Mouse (Mus musculus) limb, embryonic 11.5 days (tissue): ENCODE data around the gene Sugp2. TPM values are rescaled to one million over a fixed set of nuclear protein-coding genes. Genes with fewer than 3 reads are reported as not detected.
A peak's percentile ranks its signal among the peaks of the same experiment; 100 is the strongest.

ENCODE experiments used
- ATAC-seq: fragments of 200-750 bp; cut with Nextera tagmentation; 2 replicates; pipeline ENCODE4 v1.8.0; 2017; ENCODE audit warnings: low read depth; ENCODE audit not compliant: insufficient number of reproducible peaks, low FRiP score, low TSS enrichment
- DNase-seq: peaks from one replicate; pipeline ENCODE4 v3.0.0-alpha.2; 2015; ENCODE audit warnings: low spot score
- H3K27ac ChIP-seq: fragments of 300-500 bp; sonication (generic); replicated peaks from 2 replicates; pipeline ENCODE4 v1.5.1; 2014; ENCODE audit warnings: low read depth, mild to moderate bottlenecking, low read length
- H3K27me3 ChIP-seq: fragments of 300-500 bp; sonication (generic); 2 replicates; pipeline ENCODE4 v1.6.1; 2014; ENCODE audit warnings: mild to moderate bottlenecking, low read length, mixed read lengths; ENCODE audit not compliant: control insufficient read depth, insufficient read depth
- H3K36me3 ChIP-seq: fragments of 300-500 bp; sonication (generic); 2 replicates; pipeline ENCODE4 v1.6.1; 2014; ENCODE audit warnings: mild to moderate bottlenecking, low read length, moderate library complexity, mixed read lengths; ENCODE audit not compliant: control insufficient read depth, insufficient read depth
- H3K4me1 ChIP-seq: fragments of 300-500 bp; sonication (generic); 2 replicates; pipeline ENCODE4 v1.6.1; 2014; ENCODE audit warnings: low read length, mixed read lengths; ENCODE audit not compliant: control insufficient read depth, insufficient read depth
- H3K4me2 ChIP-seq: fragments of 300-500 bp; sonication (generic); 2 replicates; pipeline ENCODE4 v1.6.1; 2014; ENCODE audit warnings: low read depth, mild to moderate bottlenecking, moderate library complexity; ENCODE audit not compliant: severe bottlenecking
- H3K4me3 ChIP-seq: fragments of 300-500 bp; sonication (generic); 2 replicates; pipeline ENCODE4 v1.5.1; 2014; ENCODE audit warnings: low read depth, low read length
- H3K9ac ChIP-seq: fragments of 300-500 bp; sonication (generic); 2 replicates; pipeline ENCODE4 v1.6.1; 2014; ENCODE audit warnings: mild to moderate bottlenecking, low read length
- H3K9me3 ChIP-seq: fragments of 300-500 bp; sonication (generic); 2 replicates; pipeline ENCODE4 v1.6.1; 2016; ENCODE audit warnings: low read length; ENCODE audit not compliant: control insufficient read depth
- WGBS: fragments of 180-500 bp; shearing (Covaris S2); extraction: QIAGEN DNeasy Blood & Tissue Kit; methylation state at CpG from one replicate; pipeline ENCODE4 v1.1.7; 2014; 5-methylcytosine and 5-hydroxymethylcytosine counted together
- polyA plus RNA-seq: library from polyadenylated mRNA; unstranded; fragments of >200 nt; fragmentation: Nextera tagmentation; extraction: Ambion mirVana; gene quantifications from 2 replicates; pipeline ENCODE4 v1.2.1, GENCODE M21; 2014

Sugp2 gene
- polyA plus RNA-seq, 1 experiment from 2014 or later = 34.3 TPM

- Histone ChIP-seq H3K36me3 (peaks cover 63% of the 10 kb centered on the region), H3K4me2 (no peak overlapping the region), H3K4me1 (no peaks in the 10 kb centered on the region), H3K9ac (no peak overlapping the region), H3K27me3 (no peaks in the 10 kb centered on the region), H3K9me3 (no peaks in the 10 kb centered on the region), H3K4me3 (no peak overlapping the region), H3K27ac (no peak overlapping the region)
- DNase-seq (no peak), ATAC-seq (no peak)
- 72% methylated on average over 1 of the region's 1 CpGs for WGBS
Observed at GRCm38 (mm10) chr8:70254628-70255027, 20.6 kb downstream of the Sugp2 start.

GRCm38 (mm10) chr8:70257456-70257855, 23.4 kb downstream of the Sugp2 start:
- H3K4me1 ChIP-seq = no peaks in the 10 kb centered on the region
- H3K36me3 ChIP-seq = peaks cover 63% of the 10 kb centered on the region
- WGBS = 87% methylated on average over 3 of the region's 3 CpGs
- no peak overlapping the region for H3K9ac ChIP-seq
- no peak overlapping the region for H3K4me3 ChIP-seq
- DNase-seq (no peak), ATAC-seq (no peak)
- no peaks in the 10 kb centered on the region for H3K9me3 ChIP-seq
- H3K27ac ChIP-seq = no peak overlapping the region
- H3K4me2 ChIP-seq = no peak overlapping the region
- H3K27me3 ChIP-seq = no peaks in the 10 kb centered on the region

- Histone ChIP-seq H3K36me3 (peaks cover 68% of the 10 kb centered on the region), H3K27me3 (no peaks in the 10 kb centered on the region), H3K9ac (no peak overlapping the region), H3K4me1 (no peaks in the 10 kb centered on the region), H3K9me3 (no peaks in the 10 kb centered on the region), H3K27ac (no peak overlapping the region), H3K4me2 (no peak overlapping the region), H3K4me3 (no peak overlapping the region)
- DNase-seq (no peak), ATAC-seq (no peak)
- 93% methylated on average over 5 of the region's 5 CpGs for WGBS
Observed at GRCm38 (mm10) chr8:70258600-70258999, 24.6 kb downstream of the Sugp2 start.

DNA sequence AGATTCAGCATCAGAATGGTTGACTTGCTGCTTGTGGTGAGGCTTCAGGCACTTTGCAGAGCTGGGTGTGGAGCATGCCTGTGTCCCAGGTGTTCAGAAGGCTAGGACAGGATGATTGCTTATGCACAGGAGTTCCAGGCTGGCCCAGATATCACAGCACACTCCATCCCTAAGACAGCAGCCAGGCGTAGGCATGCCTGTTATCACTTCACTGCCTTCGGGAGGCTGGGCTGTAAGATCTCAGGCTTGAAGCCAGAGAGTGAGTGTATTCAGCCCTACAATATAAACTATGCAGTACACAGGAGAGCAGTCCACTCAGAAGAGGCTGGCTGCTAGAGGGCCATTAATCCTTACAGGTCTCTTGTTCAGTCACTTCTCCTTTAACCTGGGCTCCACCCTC, 25.0 kb downstream of the Sugp2 start:
- no peak overlapping the region for H3K4me3 ChIP-seq
- DNase-seq = no peak
- no peaks in the 10 kb centered on the region for H3K27me3 ChIP-seq
- no peak overlapping the region for H3K27ac ChIP-seq
- H3K36me3 ChIP-seq = peaks cover 70% of the 10 kb centered on the region
- H3K4me2 ChIP-seq = no peak overlapping the region
- WGBS = 91% methylated on average over 2 of the region's 2 CpGs
- H3K4me1 ChIP-seq = no peaks in the 10 kb centered on the region
- no peaks in the 10 kb centered on the region for H3K9me3 ChIP-seq
- no peak overlapping the region for H3K9ac ChIP-seq
- no peak for ATAC-seq

DNA sequence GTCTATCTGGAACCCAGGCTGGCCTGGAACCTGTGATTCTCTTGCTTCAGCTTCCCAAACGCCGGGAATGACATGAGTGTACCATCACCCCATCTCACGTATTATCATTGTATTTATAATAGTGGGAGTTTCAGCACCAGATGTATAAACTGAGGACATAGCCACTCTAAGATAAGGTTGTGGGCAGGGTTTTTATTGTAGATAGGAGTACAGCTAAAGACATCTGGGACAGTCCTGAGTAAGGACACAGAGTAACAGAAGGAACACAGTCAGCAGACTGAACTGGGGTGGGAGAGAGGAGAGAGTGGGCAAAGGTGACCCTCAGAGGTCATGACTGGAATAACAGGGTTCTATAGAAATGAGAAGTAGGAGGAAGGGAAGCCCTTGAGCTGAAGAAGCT, 33.6 kb downstream of the Sugp2 start:
- ATAC-seq (no peak), DNase-seq (no peak)
- Histone ChIP-seq H3K9ac (no peak overlapping the region), H3K4me3 (no peak overlapping the region), H3K9me3 (0 out of 2 replicates have a peak, but pooled peaks cover 2% of the 10 kb centered on the region), H3K27me3 (no peaks in the 10 kb centered on the region), H3K36me3 (peaks cover 16% of the 10 kb centered on the region; the same call in 1 of the 2 replicates), H3K4me1 (no peaks in the 10 kb centered on the region), H3K27ac (no peak overlapping the region), H3K4me2 (no peak overlapping the region)
- WGBS = 94% methylated on average over 3 of the region's 3 CpGs

DNA sequence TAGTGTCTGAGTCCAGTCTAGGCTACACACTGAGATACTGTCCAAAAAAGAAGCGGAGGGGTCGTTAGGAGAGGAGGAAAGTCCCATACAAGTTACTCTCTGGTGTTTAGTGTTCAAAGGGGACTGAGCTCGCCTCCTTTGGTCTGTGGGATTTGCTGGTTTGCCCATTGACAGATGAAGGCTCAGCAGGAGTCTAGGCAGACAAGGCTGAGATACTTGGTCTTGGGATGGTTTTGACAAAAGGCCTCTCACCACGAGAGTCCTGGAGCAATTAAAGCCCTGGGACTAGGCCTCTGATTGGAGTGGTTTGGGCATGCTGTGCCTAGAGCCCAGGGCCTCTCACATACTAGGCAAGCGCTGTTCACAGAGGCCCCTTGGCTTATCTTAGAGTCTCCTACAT, 34.3 kb downstream of the Sugp2 start:
- H3K9me3 ChIP-seq = 0 out of 2 replicates have a peak, but pooled peaks cover 2% of the 10 kb centered on the region
- DNase-seq = no peak
- H3K4me2 ChIP-seq = no peak overlapping the region
- peaks cover 12% of the 10 kb centered on the region; the same call in 1 of the 2 replicates for H3K36me3 ChIP-seq
- H3K27me3 ChIP-seq = no peaks in the 10 kb centered on the region
- no peak overlapping the region for H3K4me3 ChIP-seq
- 0 out of 2 replicates have a peak overlapping the region, but pooled peaks have one; percentile 8 for H3K27ac ChIP-seq
- WGBS = 65% methylated on average over 5 of the region's 5 CpGs
- ATAC-seq = no peak
- no peaks in the 10 kb centered on the region for H3K4me1 ChIP-seq
- no peak overlapping the region for H3K9ac ChIP-seq

DNA sequence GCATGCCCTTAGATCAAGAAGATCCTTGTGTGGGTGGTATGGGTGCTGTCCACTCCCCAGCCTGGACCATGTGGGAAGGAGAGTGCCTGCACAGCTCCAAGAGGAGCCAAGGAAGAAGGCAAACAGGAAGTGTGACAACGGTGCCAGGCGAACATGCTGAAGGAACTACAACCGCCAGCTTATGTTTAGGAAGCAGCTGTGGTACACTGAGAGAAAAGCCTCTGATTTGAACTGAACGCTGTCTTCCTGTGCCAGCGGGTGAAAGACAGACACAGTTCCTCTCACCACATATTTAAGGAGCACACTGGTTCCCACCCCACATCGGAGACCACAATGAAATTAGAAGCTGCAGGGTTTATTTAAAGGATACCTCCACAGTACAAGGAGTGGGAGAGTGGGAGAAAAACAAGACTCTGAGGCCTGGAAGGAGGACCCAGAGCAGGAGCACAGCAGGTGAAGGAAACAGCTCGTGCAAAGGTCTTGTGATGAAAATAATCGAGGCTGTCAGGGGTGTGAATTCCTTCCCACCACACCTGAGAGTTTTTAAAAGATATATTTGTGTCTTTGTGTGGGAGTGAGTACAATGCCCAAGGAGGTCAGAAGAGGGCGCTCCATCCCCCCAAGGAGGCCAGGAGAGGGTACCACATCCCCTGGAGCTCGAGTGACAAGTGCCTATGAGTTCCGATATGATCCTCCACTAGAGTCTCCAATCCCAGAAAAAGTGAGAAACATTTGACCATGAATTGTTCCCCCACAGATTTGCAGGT, 35.0 kb downstream of the Sugp2 start:
- WGBS = 54% methylated on average over 11 of the region's 11 CpGs
- H3K27ac ChIP-seq = no peak overlapping the region
- no peak overlapping the region for H3K4me2 ChIP-seq
- peaks cover 6% of the 10 kb centered on the region; the same call in 1 of the 2 replicates for H3K36me3 ChIP-seq
- no peaks in the 10 kb centered on the region for H3K27me3 ChIP-seq
- DNase-seq (peak; percentile 46), ATAC-seq (no peak)
- no peak overlapping the region for H3K4me3 ChIP-seq
- 0 out of 2 replicates have a peak, but pooled peaks cover 2% of the 10 kb centered on the region for H3K9me3 ChIP-seq
- H3K4me1 ChIP-seq = no peaks in the 10 kb centered on the region
- no peak overlapping the region for H3K9ac ChIP-seq

DNA sequence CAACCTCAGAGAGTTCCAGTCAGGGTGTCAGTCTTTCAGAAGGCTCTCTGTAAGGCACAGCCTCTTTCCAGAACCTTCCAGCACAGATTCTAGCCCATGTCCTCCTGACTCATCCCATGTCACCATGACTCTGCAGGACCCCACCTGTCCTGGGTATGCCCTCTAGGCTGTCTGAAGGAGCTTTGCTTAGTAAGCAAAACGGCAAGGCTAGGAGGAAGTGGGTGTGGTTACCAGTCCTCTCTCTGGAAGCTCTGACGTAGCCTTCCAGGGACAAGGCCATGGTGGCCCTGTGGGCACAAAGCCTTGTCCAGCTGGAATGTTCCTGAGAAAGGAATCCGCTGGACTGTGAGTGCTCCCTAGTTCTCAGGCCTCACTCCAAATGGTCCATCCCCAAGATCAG, 38.9 kb downstream of the Sugp2 start:
- Histone ChIP-seq H3K9ac (no peak overlapping the region), H3K4me1 (no peaks in the 10 kb centered on the region), H3K4me2 (no peak overlapping the region), H3K36me3 (no peaks in the 10 kb centered on the region), H3K27ac (no peak overlapping the region), H3K27me3 (no peaks in the 10 kb centered on the region), H3K4me3 (no peak overlapping the region), H3K9me3 (no peaks in the 10 kb centered on the region)
- ATAC-seq (no peak), DNase-seq (no peak)
- WGBS = 52% methylated on average over 3 of the region's 3 CpGs

DNA sequence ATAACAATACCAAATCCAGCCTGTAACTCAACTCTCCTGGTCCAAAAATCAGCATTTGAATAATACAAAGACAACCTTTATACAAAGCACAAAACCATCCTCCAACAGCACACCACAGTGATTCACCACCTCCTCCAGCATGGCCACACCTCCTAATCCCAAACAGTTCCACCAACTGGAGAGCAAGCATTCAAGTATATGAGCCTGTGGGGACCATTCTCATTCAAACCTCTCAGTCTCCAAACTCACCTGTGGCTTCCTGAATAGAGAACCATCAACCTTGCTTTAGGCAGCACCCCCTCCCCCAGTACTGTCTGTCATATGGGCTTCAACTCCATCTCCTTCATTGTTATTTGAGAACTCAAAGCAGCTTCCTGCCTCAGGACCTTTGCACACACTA, 40.3 kb downstream of the Sugp2 start:
- Histone ChIP-seq H3K27ac (no peak overlapping the region), H3K27me3 (no peaks in the 10 kb centered on the region), H3K9ac (no peak overlapping the region), H3K4me2 (no peak overlapping the region), H3K36me3 (no peaks in the 10 kb centered on the region), H3K4me3 (no peak overlapping the region), H3K4me1 (no peaks in the 10 kb centered on the region), H3K9me3 (no peaks in the 10 kb centered on the region)
- DNase-seq (no peak), ATAC-seq (no peak)
